Mouse (Mus musculus) limb, embryonic 13.5 days (tissue): ENCODE data around the gene Samd4b. TPM values are rescaled to one million over a fixed set of nuclear protein-coding genes. Genes with fewer than 3 reads are reported as not detected.

Experiments
- ATAC-seq: fragments of 200-750 bp; cut with Nextera tagmentation; 2 replicates; pipeline ENCODE4 v1.8.0; 2017; ENCODE audit warnings: low read depth, moderate number of reproducible peaks, moderate TSS enrichment; ENCODE audit not compliant: low FRiP score
- H3K27ac ChIP-seq: fragments of 300-500 bp; sonication (generic); 2 replicates; pipeline ENCODE4 v1.5.1; 2015; ENCODE audit warnings: inconsistent platforms, mild to moderate bottlenecking, moderate library complexity
- H3K27me3 ChIP-seq: fragments of 300-500 bp; sonication (generic); 2 replicates; pipeline ENCODE4 v1.6.1; 2015; ENCODE audit warnings: mild to moderate bottlenecking, inconsistent platforms
- H3K36me3 ChIP-seq: fragments of 300-500 bp; sonication (generic); 2 replicates; pipeline ENCODE4 v1.6.1; 2015; ENCODE audit warnings: inconsistent platforms, mild to moderate bottlenecking, moderate library complexity
- H3K4me1 ChIP-seq: fragments of 300-500 bp; sonication (generic); 2 replicates; pipeline ENCODE4 v1.6.1; 2015; ENCODE audit warnings: inconsistent platforms
- H3K4me2 ChIP-seq: fragments of 300-500 bp; sonication (generic); replicated peaks from 2 replicates; pipeline ENCODE4 v1.6.1; 2015; ENCODE audit warnings: inconsistent platforms, mild to moderate bottlenecking, moderate library complexity
- H3K4me3 ChIP-seq: fragments of 300-500 bp; sonication (generic); 2 replicates; pipeline ENCODE4 v1.5.1; 2015; ENCODE audit warnings: moderate library complexity, mild to moderate bottlenecking, inconsistent platforms
- H3K9ac ChIP-seq: fragments of 300-500 bp; sonication (generic); 2 replicates; pipeline ENCODE4 v1.6.1; 2015; ENCODE audit warnings: mild to moderate bottlenecking, inconsistent platforms
- H3K9me3 ChIP-seq: fragments of 300-500 bp; sonication (generic); 2 replicates; pipeline ENCODE4 v1.6.1; 2016; ENCODE audit warnings: inconsistent platforms
- WGBS: fragments of 180-500 bp; shearing (Covaris S2); methylation state at CpG from one replicate; pipeline ENCODE4 v1.1.7; 2015; 5-methylcytosine and 5-hydroxymethylcytosine counted together
- polyA plus RNA-seq: library from polyadenylated mRNA; unstranded; fragments of >200 nt; fragmentation: Nextera tagmentation; extraction: Ambion mirVana; gene quantifications from 2 replicates; pipeline ENCODE4 v1.2.1, GENCODE M21; 2015

The Samd4b gene
- polyA plus RNA-seq, 1 experiment from 2014 or later, result 31.7 TPM

- H3K36me3 ChIP-seq, result no peaks in the 10 kb centered on the region
- H3K4me1 ChIP-seq, result peaks cover 13% of the 10 kb centered on the region
- 77% methylated on average over 5 of the region's 5 CpGs for WGBS
- no peaks in the 10 kb centered on the region for H3K27me3 ChIP-seq
- H3K4me3 ChIP-seq, result no peak overlapping the region
- no peak for ATAC-seq
- 0 out of 2 replicates have a peak overlapping the region, but pooled peaks have one; percentile 25 for H3K9ac ChIP-seq
- H3K4me2 ChIP-seq, result no peak overlapping the region
- no peaks in the 10 kb centered on the region for H3K9me3 ChIP-seq
- H3K27ac ChIP-seq, result no peak overlapping the region
These were observed 5.2 kb upstream of the Samd4b start for GRCm38 (mm10) chr7:28603136-28603535.

- ATAC-seq, result no peak
- Histone ChIP-seq H3K4me3 (no peak overlapping the region), H3K4me2 (peak overlapping the region; percentile 30; the same call in 1 of the 2 replicates), H3K27ac (0 out of 2 replicates have a peak overlapping the region, but pooled peaks have one; percentile 39), H3K9ac (no peak overlapping the region), H3K27me3 (no peaks in the 10 kb centered on the region), H3K36me3 (no peaks in the 10 kb centered on the region), H3K4me1 (peaks cover 21% of the 10 kb centered on the region), H3K9me3 (no peaks in the 10 kb centered on the region)
- WGBS, result 13% methylated on average over 7 of the region's 7 CpGs
These were observed 3.7 kb upstream of the Samd4b start for GRCm38 (mm10) chr7:28601668-28602067.

GRCm38 (mm10) chr7:28601029-28601428 lies 3.1 kb upstream of the Samd4b start:
- WGBS, result 13% methylated on average over 11 of the region's 11 CpGs
- no peak for ATAC-seq
- Histone ChIP-seq H3K9me3 (no peaks in the 10 kb centered on the region), H3K4me3 (no peak overlapping the region), H3K9ac (no peak overlapping the region), H3K27me3 (no peaks in the 10 kb centered on the region), H3K4me2 (no peak overlapping the region), H3K27ac (peak overlapping the region; percentile 39; the same call in 1 of the 2 replicates), H3K36me3 (no peaks in the 10 kb centered on the region), H3K4me1 (peaks cover 27% of the 10 kb centered on the region)

DNA sequence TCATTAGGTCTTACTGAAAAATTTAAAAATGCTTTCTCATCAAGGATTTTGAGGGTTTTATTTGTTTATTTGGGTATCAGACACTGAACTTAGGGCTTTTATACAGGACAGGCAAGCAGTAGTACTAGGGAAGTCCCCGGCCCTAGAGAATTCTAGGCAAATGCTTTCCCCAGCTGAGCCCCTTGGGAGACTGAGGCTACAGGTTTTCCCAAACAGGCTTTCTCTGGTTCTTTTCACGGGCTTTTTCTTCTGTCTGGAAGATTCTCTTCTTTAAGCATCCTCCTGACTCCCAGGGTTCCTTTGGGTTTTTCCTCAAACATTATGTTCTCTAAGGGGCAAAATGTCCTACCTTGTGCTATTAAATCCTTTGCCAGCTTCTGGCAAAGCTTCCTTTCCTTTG lies 1.0 kb upstream of the Samd4b start:
- Histone ChIP-seq H3K4me2 (no peak overlapping the region; the same call in 1 of the 2 replicates), H3K4me3 (no peak overlapping the region), H3K36me3 (peaks cover 6% of the 10 kb centered on the region; the same call in 1 of the 2 replicates), H3K9ac (no peak overlapping the region), H3K4me1 (peaks cover 48% of the 10 kb centered on the region), H3K9me3 (no peaks in the 10 kb centered on the region), H3K27ac (no peak overlapping the region), H3K27me3 (no peaks in the 10 kb centered on the region)
- WGBS, result 64% methylated on average over 2 of the region's 2 CpGs
- ATAC-seq, result no peak

DNA sequence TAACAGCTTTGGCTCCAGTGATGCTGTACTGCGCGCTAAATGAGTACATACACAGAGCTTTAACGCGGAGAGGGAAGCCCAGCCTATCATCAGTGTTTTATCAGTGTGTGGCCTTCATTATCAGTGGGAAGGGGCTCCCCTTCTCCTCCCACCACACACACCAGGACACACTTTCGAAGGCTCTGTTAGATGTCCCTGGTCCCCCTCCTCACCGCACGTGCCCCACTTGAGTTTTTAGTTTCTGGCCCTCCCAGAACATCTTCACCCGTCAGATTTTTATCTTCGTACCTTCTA lies 720 bp downstream of the Samd4b start:
- no peak for ATAC-seq
- peak overlapping the region; percentile 89; the same call in 1 of the 2 replicates for H3K27ac ChIP-seq
- H3K4me2 ChIP-seq, result peak overlapping the region; percentile 88
- peaks cover 65% of the 10 kb centered on the region for H3K4me1 ChIP-seq
- no peaks in the 10 kb centered on the region for H3K27me3 ChIP-seq
- H3K36me3 ChIP-seq, result peaks cover 6% of the 10 kb centered on the region; the same call in 1 of the 2 replicates
- H3K4me3 ChIP-seq, result peak overlapping the region; percentile 62
- no peaks in the 10 kb centered on the region for H3K9me3 ChIP-seq
- 8% methylated on average over 9 of the region's 9 CpGs for WGBS
- H3K9ac ChIP-seq, result peak overlapping the region; percentile 72

DNA sequence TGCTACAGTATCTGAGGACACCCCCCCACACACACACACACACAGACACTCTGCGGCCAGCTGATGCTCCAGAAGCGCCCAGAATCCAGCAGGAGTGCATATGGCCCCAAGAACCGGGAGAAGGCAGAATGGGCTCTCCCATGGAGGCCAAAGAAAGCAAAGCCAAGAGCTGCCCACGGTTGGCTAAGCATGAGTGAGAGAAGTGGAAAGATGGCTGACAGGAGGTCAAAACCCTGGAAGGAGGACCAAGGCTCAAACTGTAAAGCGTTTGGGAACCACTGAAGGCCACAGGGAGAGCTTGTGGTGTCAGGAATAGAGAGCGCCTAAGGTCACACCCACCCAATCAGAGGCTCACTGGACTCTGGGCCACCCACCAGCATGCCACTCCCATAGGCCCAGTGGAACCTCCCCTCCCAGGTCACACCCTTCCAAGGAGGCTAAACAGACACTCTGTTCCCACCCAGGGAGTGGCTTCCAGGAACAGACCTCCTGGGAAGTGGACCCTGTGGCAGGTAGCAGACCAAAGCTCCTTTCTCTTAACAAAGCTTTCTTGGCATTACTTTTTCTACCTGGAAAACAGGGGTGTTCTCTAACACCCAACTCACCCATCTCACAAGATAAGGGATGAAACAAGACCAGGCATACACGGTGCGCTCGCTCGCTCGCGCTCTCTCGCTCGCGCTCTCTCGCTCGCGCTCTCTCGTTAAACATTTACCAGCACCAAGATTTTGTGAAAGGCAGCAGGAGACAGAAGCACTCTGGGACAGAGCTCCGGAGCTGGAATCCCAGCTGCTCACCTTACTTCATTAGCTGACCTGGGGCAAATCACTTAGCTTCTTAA lies 1.3 kb downstream of the Samd4b start:
- Histone ChIP-seq H3K27ac (peak overlapping the region; percentile 89; the same call in 1 of the 2 replicates), H3K4me2 (peak overlapping the region; percentile 88), H3K36me3 (peaks cover 6% of the 10 kb centered on the region; the same call in 1 of the 2 replicates), H3K27me3 (no peaks in the 10 kb centered on the region), H3K9ac (peak overlapping the region; percentile 72), H3K4me1 (peaks cover 69% of the 10 kb centered on the region), H3K4me3 (peak overlapping the region; percentile 62), H3K9me3 (no peaks in the 10 kb centered on the region)
- 40% methylated on average over 20 of the region's 20 CpGs for WGBS
- 0 out of 2 replicates have a peak, but pooled peaks have one; percentile 9 for ATAC-seq

DNA sequence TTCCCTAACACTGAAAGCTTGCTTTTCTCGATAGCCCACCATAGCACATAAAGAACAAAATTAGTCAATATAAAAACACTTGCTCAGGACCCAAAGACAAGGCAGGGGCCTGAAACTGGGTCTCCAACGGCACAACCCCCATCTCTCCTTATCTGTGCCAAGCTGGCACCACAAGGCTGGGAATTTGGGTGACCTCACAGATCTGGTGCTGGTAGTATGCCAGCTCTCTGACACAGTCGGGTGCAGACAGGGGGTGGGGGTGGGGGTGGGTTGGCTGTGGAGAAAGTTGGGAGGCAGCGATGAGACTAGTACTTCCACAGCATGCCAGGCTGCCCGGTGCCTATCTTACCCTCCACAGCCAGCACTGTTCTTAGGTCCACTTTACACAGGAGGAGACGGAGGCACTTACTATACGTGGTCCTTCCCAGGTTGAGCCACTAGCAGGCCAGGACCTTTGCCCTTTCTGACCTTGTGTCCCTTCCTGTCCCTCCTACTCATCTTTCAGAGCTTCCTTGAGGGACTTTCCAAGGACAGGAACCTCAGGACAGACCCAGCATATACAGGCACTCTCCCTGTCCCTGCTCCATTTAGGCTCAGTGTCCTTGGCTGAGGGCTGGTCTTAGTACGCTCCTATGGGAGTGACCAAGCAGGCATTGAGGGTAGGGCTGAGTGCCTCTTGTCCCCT lies 2.1 kb downstream of the Samd4b start:
- Histone ChIP-seq H3K27me3 (no peaks in the 10 kb centered on the region), H3K4me3 (peak overlapping the region; percentile 62), H3K4me1 (peaks cover 64% of the 10 kb centered on the region), H3K9me3 (no peaks in the 10 kb centered on the region), H3K9ac (peak overlapping the region; percentile 72), H3K36me3 (peaks cover 6% of the 10 kb centered on the region; the same call in 1 of the 2 replicates), H3K27ac (no peak overlapping the region), H3K4me2 (peak overlapping the region; percentile 88)
- 81% methylated on average over 8 of the region's 8 CpGs for WGBS
- no peak for ATAC-seq

GRCm38 (mm10) chr7:28593206-28594111 lies 4.5 kb downstream of the Samd4b start:
- no peak for ATAC-seq
- Histone ChIP-seq H3K4me3 (no peak overlapping the region), H3K36me3 (peaks cover 6% of the 10 kb centered on the region; the same call in 1 of the 2 replicates), H3K27me3 (no peaks in the 10 kb centered on the region), H3K4me1 (peaks cover 67% of the 10 kb centered on the region), H3K4me2 (peak overlapping the region; percentile 14; the same call in 1 of the 2 replicates), H3K9ac (peak overlapping the region; percentile 25; the same call in 1 of the 2 replicates), H3K9me3 (no peaks in the 10 kb centered on the region), H3K27ac (peak overlapping the region; percentile 61; the same call in 1 of the 2 replicates)
- WGBS, result 39% methylated on average over 14 of the region's 14 CpGs

DNA sequence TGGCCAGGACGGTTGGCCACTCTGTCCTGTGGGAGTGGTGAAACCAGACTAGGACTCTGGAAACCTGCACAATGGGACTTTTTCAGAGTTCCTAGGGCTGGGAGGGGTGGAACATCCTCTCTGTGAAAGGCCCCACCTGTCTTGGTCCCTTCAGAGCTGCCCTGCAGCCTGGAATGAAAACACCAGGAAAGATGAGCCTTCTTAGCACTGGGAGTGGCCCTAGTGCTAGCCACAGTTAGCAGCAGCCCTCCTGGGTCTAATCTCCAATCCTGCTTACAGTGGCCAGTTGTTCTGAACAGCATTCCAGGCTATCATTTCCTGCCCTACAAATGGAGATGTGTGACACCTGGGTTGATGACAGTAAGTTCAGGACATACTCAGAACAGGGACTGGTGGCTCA lies 6.1 kb downstream of the Samd4b start:
- ATAC-seq, result no peak
- Histone ChIP-seq H3K4me1 (peaks cover 76% of the 10 kb centered on the region), H3K36me3 (peaks cover 6% of the 10 kb centered on the region; the same call in 1 of the 2 replicates), H3K27me3 (no peaks in the 10 kb centered on the region), H3K4me2 (no peak overlapping the region), H3K9me3 (no peaks in the 10 kb centered on the region), H3K9ac (no peak overlapping the region), H3K4me3 (no peak overlapping the region), H3K27ac (no peak overlapping the region)
- 73% methylated on average over 1 of the region's 1 CpGs for WGBS

GRCm38 (mm10) chr7:28587644-28588043 lies 10.3 kb downstream of the Samd4b start:
- no peaks in the 10 kb centered on the region for H3K27me3 ChIP-seq
- peaks cover 67% of the 10 kb centered on the region for H3K4me1 ChIP-seq
- H3K4me2 ChIP-seq, result no peak overlapping the region
- no peaks in the 10 kb centered on the region for H3K9me3 ChIP-seq
- H3K36me3 ChIP-seq, result no peaks in the 10 kb centered on the region
- ATAC-seq, result peak; percentile 45; the same call in 1 of the 2 replicates
- H3K4me3 ChIP-seq, result no peak overlapping the region
- peak overlapping the region; percentile 50 for H3K9ac ChIP-seq
- H3K27ac ChIP-seq, result peak overlapping the region; percentile 65; the same call in 1 of the 2 replicates

DNA sequence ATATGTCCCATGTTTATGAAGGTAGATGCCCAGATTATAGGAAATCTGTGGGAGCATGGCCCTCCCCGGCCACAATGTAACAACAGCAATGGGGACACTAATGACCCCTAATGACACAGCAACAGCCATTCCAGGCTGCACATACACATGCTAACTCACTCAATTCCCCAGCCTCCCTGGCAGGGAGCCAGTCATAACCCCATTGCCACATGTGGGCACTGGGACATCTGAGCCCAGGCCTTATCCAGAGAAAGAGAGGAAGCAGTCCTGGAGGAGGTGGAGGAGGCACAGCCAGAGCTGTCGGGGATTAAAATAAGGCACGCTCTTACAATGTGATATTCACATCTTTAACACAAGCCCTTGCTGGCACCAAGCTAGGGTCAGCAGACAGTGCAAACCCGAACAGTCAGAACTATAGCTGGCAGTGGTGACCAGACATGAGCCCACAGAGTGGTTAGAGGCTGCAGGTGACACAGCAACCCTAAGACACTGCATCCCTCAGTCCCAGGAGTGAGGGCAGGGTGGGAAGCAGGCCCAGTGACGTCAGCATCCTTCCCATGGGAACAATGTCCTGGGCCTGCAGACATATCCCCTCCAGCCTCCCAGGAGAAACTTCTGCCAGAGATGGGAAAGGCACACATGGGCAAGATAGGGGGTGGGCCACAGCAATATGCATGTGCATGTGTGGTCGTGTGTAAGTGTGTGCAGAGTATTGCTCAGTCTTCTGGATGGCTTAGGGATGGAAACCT lies 11.1 kb downstream of the Samd4b start:
- Histone ChIP-seq H3K9ac (peak overlapping the region; percentile 32; the same call in 1 of the 2 replicates), H3K4me2 (no peak overlapping the region), H3K27ac (peak overlapping the region; percentile 65; the same call in 1 of the 2 replicates), H3K4me3 (no peak overlapping the region), H3K4me1 (peaks cover 59% of the 10 kb centered on the region), H3K36me3 (no peaks in the 10 kb centered on the region), H3K27me3 (no peaks in the 10 kb centered on the region), H3K9me3 (no peaks in the 10 kb centered on the region)
- 45% methylated on average over 6 of the region's 6 CpGs for WGBS
- peak; percentile 33; the same call in 1 of the 2 replicates for ATAC-seq
